Mouse (Mus musculus) kidney, postnatal 0 days (tissue): ENCODE results near the gene Eif4enif1. TPM values are rescaled to one million over a fixed set of nuclear protein-coding genes. Genes with fewer than 3 reads are reported as not detected.

Experiments
- ATAC-seq: fragments of 200-750 bp; cut with Nextera tagmentation; replicated peaks from 2 replicates; pipeline ENCODE4 v1.8.0; 2017; ENCODE audit warnings: low read depth, moderate number of reproducible peaks, moderate TSS enrichment, moderate library complexity; ENCODE audit not compliant: low FRiP score
- DNase-seq: peaks from one replicate; pipeline ENCODE4 v3.0.0-alpha.2; 2016; ENCODE audit warnings: low spot score
- H3K27ac ChIP-seq: fragments of 300-500 bp; sonication (generic); 2 replicates; pipeline ENCODE4 v1.5.1; 2014; ENCODE audit warnings: mild to moderate bottlenecking
- H3K27me3 ChIP-seq: fragments of 300-500 bp; sonication (generic); 2 replicates; pipeline ENCODE4 v1.6.1; 2014; ENCODE audit warnings: low read length, mixed read lengths; ENCODE audit not compliant: insufficient read depth
- H3K36me3 ChIP-seq: fragments of 300-500 bp; sonication (generic); 2 replicates; pipeline ENCODE4 v1.6.1; 2014; ENCODE audit warnings: low read length, mixed read lengths; ENCODE audit not compliant: insufficient read depth
- H3K4me1 ChIP-seq: fragments of 300-500 bp; sonication (generic); replicated peaks from 2 replicates; pipeline ENCODE4 v1.6.1; 2014; ENCODE audit warnings: antibody characterized with exemption, low read length, mixed read lengths; ENCODE audit not compliant: insufficient read depth
- H3K4me2 ChIP-seq: fragments of 300-500 bp; sonication (generic); 2 replicates; pipeline ENCODE4 v1.6.1; 2014; ENCODE audit warnings: mild to moderate bottlenecking, low read length, moderate library complexity, mixed read lengths
- H3K4me3 ChIP-seq: fragments of 300-500 bp; sonication (generic); replicated peaks from 2 replicates; pipeline ENCODE4 v1.5.1; 2014; ENCODE audit warnings: low read depth, low read length
- H3K9ac ChIP-seq: fragments of 300-500 bp; sonication (generic); 2 replicates; pipeline ENCODE4 v1.6.1; 2014; ENCODE audit warnings: low read depth, low read length
- H3K9me3 ChIP-seq: fragments of 300-500 bp; sonication (generic); replicated peaks from 2 replicates; pipeline ENCODE4 v1.6.1; 2016; ENCODE audit warnings: low read length, inconsistent platforms, mixed read lengths
- CTCF ChIP-seq: IDR thresholded peaks from 2 replicates; pipeline ENCODE4 v1.5.1; 2016; ENCODE audit warnings: antibody characterized with exemption, low read depth, mild to moderate bottlenecking, moderate library complexity
- WGBS: fragments of 180-500 bp; shearing (Covaris S2); extraction: QIAGEN DNeasy Blood & Tissue Kit; methylation state at CpG from one replicate; pipeline ENCODE4 v1.1.7; 2014; 5-methylcytosine and 5-hydroxymethylcytosine counted together
- polyA plus RNA-seq: library from polyadenylated mRNA; unstranded; fragments of >200 nt; fragmentation: Nextera tagmentation; extraction: Ambion mirVana; gene quantifications from 2 replicates; pipeline ENCODE4 v1.2.1, GENCODE M21; 2015

The Eif4enif1 gene
- polyA plus RNA-seq, 1 experiment from 2014 or later = 26.2 TPM

- Histone ChIP-seq H3K9me3 (no peaks in the 10 kb centered on the region), H3K27ac (no peak overlapping the region), H3K27me3 (no peaks in the 10 kb centered on the region), H3K36me3 (no peaks in the 10 kb centered on the region), H3K4me3 (no peak overlapping the region), H3K4me2 (no peak overlapping the region), H3K9ac (no peak overlapping the region), H3K4me1 (no peaks in the 10 kb centered on the region)
- WGBS = 49% methylated on average over 5 of the region's 5 CpGs
- DNase-seq = no peak
- no peak for TF ChIP-seq CTCF
- ATAC-seq = no peak
Measured at GRCm38 (mm10) chr11:3278351-3278750, 76.2 kb downstream of the Eif4enif1 start.

- DNase-seq (no peak), ATAC-seq (no peak)
- H3K4me2 ChIP-seq = no peak overlapping the region
- H3K9me3 ChIP-seq = no peaks in the 10 kb centered on the region
- WGBS = 71% methylated on average over 2 of the region's 2 CpGs
- no peaks in the 10 kb centered on the region for H3K27me3 ChIP-seq
- no peaks in the 10 kb centered on the region for H3K4me1 ChIP-seq
- H3K27ac ChIP-seq = no peak overlapping the region
- H3K9ac ChIP-seq = no peak overlapping the region
- TF ChIP-seq CTCF = no peak
- H3K4me3 ChIP-seq = no peak overlapping the region
- no peaks in the 10 kb centered on the region for H3K36me3 ChIP-seq
Measured at GRCm38 (mm10) chr11:3279729-3280128, 77.5 kb downstream of the Eif4enif1 start.

DNA sequence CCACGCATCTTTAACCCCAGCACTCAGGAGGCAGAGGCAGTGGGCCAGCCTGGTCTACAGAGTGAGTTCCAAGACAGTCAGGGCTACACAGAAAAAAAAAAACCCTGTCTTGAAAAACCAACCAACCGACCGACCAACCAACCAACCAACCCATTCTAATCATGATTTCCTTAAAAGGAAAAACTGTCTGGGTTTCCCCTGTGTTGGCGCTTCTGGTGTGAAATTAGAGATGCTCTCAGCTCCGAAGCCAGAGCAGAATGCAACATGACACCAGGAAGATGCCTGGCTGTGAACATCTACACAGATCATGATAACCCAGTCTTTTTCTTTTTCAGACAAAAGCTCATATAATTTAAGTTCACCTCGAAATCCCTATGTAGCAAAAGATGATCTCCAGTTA lies 80.7 kb downstream of the Eif4enif1 start:
- no peak overlapping the region for H3K9ac ChIP-seq
- no peak overlapping the region for H3K4me2 ChIP-seq
- H3K4me1 ChIP-seq = no peaks in the 10 kb centered on the region
- no peaks in the 10 kb centered on the region for H3K27me3 ChIP-seq
- no peaks in the 10 kb centered on the region for H3K36me3 ChIP-seq
- 62% methylated on average over 6 of the region's 6 CpGs for WGBS
- no peak overlapping the region for H3K27ac ChIP-seq
- H3K9me3 ChIP-seq = no peaks in the 10 kb centered on the region
- TF ChIP-seq CTCF = no peak
- H3K4me3 ChIP-seq = no peak overlapping the region
- DNase-seq (no peak), ATAC-seq (no peak)

DNA sequence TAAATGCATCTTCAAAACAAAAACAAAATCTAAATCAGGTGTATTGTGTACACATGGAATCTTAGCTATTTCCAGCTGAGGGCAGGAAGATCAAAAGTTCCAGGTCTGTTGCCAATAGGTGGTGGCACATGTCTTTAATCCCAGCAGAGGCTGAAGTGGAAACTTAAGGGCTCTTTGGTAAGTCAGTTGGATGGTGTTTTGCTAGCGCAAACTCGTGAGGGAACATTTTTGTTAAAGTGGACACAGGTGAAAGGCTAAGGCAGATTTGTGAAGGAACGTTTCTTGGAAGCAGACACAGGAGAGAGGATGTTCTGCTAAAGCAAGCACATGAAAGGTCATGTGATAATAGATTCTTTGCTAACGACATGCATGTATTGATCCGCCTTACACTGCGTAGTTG lies 81.5 kb downstream of the Eif4enif1 start:
- 92% methylated on average over 6 of the region's 6 CpGs for WGBS
- TF ChIP-seq CTCF = no peak

DNA sequence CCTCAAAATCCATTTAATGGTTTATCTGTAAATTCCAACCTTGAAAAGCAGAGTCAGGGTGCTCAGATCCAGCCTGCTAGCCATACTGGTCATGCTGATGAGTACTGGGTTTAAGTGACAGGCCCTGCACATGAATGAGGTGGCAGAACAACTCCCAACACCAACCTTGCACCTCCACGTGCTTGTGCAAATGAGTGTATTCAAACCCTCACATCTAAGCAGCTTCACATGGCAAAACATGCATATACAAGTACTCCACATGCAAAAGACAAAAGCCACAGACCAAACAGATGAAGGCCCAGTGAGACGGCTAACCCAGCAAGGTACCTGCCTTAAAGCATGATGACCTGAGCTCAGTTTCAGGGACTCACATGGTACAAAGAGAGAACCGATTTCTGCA lies 83.7 kb downstream of the Eif4enif1 start:
- H3K27me3 ChIP-seq = no peaks in the 10 kb centered on the region
- H3K4me3 ChIP-seq = no peak overlapping the region
- ATAC-seq (no peak), DNase-seq (no peak)
- no peak overlapping the region for H3K9ac ChIP-seq
- H3K4me1 ChIP-seq = no peaks in the 10 kb centered on the region
- TF ChIP-seq CTCF = no peak
- H3K27ac ChIP-seq = no peak overlapping the region
- no peaks in the 10 kb centered on the region for H3K36me3 ChIP-seq
- H3K4me2 ChIP-seq = no peak overlapping the region
- no peaks in the 10 kb centered on the region for H3K9me3 ChIP-seq
- WGBS = 86% methylated on average over 3 of the region's 3 CpGs

More for the DNA sequence above, 81.5 kb downstream of the Eif4enif1 start:
- DNase-seq = no peak
- H3K9me3 ChIP-seq = no peaks in the 10 kb centered on the region
- no peaks in the 10 kb centered on the region for H3K36me3 ChIP-seq
- no peak for ATAC-seq
- no peak overlapping the region for H3K4me3 ChIP-seq
- no peak overlapping the region for H3K9ac ChIP-seq
- no peaks in the 10 kb centered on the region for H3K27me3 ChIP-seq
- H3K4me2 ChIP-seq = no peak overlapping the region
- no peaks in the 10 kb centered on the region for H3K4me1 ChIP-seq
- H3K27ac ChIP-seq = no peak overlapping the region

DNA sequence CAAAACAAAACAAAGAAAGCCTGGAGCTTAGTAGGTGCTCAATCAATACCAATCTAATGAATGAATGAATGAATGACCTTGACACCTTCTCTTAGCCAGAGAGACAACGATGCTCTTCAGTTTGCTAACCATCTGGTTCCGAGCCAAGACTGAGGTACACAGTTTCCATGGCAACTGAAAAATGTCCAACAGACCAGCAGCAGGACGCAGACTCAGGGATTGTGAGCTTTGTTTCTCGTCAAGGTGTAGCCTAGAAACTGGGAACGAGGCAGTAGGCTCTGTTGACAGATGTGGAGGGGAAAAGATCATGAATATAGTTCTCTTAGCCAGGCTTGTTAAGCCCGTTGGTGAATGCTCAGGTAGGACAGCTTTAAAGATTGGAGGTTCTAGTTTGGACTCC lies 84.9 kb downstream of the Eif4enif1 start:
- H3K27ac ChIP-seq = peak overlapping the region; percentile 100; the same call in 1 of the 2 replicates

DNA sequence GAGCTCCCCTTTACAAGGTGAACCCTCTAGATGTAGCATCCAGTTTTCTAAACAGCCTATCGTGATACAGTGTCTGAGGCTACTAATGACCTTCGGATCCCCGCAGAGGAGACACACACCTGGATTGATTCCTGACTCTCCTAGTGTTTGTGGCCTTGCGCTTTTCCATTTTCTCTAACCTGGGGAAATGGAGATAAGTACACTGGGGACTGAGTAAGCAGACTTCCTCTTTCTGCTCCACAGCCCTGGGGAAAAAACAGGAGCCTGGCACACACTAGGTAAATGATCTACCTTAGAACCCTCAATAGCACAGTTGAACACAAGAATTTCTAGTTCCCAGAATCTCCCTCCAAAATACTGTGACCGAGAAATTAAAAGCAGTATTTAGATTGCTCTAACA lies 85.7 kb downstream of the Eif4enif1 start:
- DNase-seq (peak; percentile 54), ATAC-seq (no peak)
- Histone ChIP-seq H3K36me3 (0 out of 2 replicates have a peak, but pooled peaks cover under 1% of the 10 kb centered on the region), H3K27me3 (no peaks in the 10 kb centered on the region), H3K9me3 (no peaks in the 10 kb centered on the region), H3K4me2 (peak overlapping the region; percentile 96), H3K27ac (peak overlapping the region; percentile 100), H3K4me3 (no peak overlapping the region; the same call in 1 of the 2 replicates), H3K4me1 (peaks cover 3% of the 10 kb centered on the region; the same call in 1 of the 2 replicates), H3K9ac (peak overlapping the region; percentile 97)
- no peak for TF ChIP-seq CTCF
- WGBS = 52% methylated on average over 5 of the region's 5 CpGs

More for the DNA sequence above, 84.9 kb downstream of the Eif4enif1 start:
- no peak for TF ChIP-seq CTCF
- Histone ChIP-seq H3K4me3 (no peak overlapping the region), H3K4me2 (no peak overlapping the region), H3K9me3 (no peaks in the 10 kb centered on the region), H3K36me3 (no peaks in the 10 kb centered on the region), H3K27me3 (no peaks in the 10 kb centered on the region), H3K4me1 (no peaks in the 10 kb centered on the region), H3K9ac (no peak overlapping the region)
- WGBS = 51% methylated on average over 6 of the region's 6 CpGs
- ATAC-seq = no peak
- no peak for DNase-seq
